Mouse (Mus musculus): ENCODE data around the gene Flcn. TPM values are rescaled to one million over a fixed set of nuclear protein-coding genes. Genes with fewer than 3 reads are reported as not detected.

Gene Flcn
- polyA plus RNA-seq, 1 experiment from 2014 or later: 41.7 TPM

- Histone ChIP-seq H3K4me1 (replicated peaks) (no peaks in the 10 kb centered on the region), H3K9ac (replicated peaks) (no peak overlapping the region), H3K27me3 (no peaks in the 10 kb centered on the region), H3K9me3 (no peaks in the 10 kb centered on the region), H3K4me3 (replicated peaks) (no peak overlapping the region), H3K4me2 (replicated peaks) (no peak overlapping the region), H3K27ac (no peak overlapping the region), H3K36me3 (peaks cover 92% of the 10 kb centered on the region)
- no peak for ATAC-seq
- 96% methylated on average over 9 of the region's 9 CpGs for WGBS
Measured at GRCm38 (mm10) chr11:59758191-59758985, 51.4 kb downstream of the Flcn start.

DNA sequence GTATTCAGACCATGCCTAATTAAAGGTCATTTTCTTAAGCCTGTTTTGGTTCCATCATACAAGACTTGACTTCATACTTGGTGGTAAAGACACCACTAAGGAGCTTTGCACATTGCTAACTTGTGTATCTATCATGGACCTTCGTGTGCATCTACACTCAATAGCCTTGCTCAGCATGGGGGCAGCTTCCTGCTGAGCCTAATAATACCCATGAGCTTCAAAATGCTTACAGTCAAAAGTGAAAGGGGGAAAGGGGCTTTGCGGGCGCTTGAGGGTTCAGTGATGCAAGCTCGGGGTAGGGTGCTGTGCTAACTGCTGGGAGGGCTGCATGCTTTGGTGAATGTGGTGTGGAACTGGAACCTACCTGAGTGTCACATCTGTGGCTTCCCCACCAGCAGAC, 53.5 kb downstream of the Flcn start:
- no peak overlapping the region for H3K27ac ChIP-seq
- no peaks in the 10 kb centered on the region for H3K4me1 ChIP-seq (replicated peaks)
- no peaks in the 10 kb centered on the region for H3K9me3 ChIP-seq
- no peak for ATAC-seq
- peaks cover 97% of the 10 kb centered on the region for H3K36me3 ChIP-seq
- H3K27me3 ChIP-seq: no peaks in the 10 kb centered on the region
- no peak overlapping the region for H3K4me2 ChIP-seq (replicated peaks)
- no peak overlapping the region for H3K4me3 ChIP-seq (replicated peaks)
- H3K9ac ChIP-seq (replicated peaks): no peak overlapping the region
- WGBS: 68% methylated on average over 4 of the region's 4 CpGs

GRCm38 (mm10) chr11:59754504-59754903, 55.3 kb downstream of the Flcn start:
- Histone ChIP-seq H3K9ac (replicated peaks) (no peak overlapping the region), H3K9me3 (no peaks in the 10 kb centered on the region), H3K36me3 (peaks cover 95% of the 10 kb centered on the region), H3K27ac (no peak overlapping the region), H3K4me2 (replicated peaks) (no peak overlapping the region), H3K4me3 (replicated peaks) (no peak overlapping the region), H3K27me3 (no peaks in the 10 kb centered on the region), H3K4me1 (replicated peaks) (no peaks in the 10 kb centered on the region)
- 95% methylated on average over 6 of the region's 6 CpGs for WGBS
- ATAC-seq: no peak

- 93% methylated on average over 3 of the region's 3 CpGs for WGBS
- H3K9ac ChIP-seq (replicated peaks): no peak overlapping the region
- no peak overlapping the region for H3K4me2 ChIP-seq (replicated peaks)
- H3K4me3 ChIP-seq (replicated peaks): no peak overlapping the region
- no peaks in the 10 kb centered on the region for H3K4me1 ChIP-seq (replicated peaks)
- no peaks in the 10 kb centered on the region for H3K27me3 ChIP-seq
- peaks cover 64% of the 10 kb centered on the region for H3K36me3 ChIP-seq
- H3K27ac ChIP-seq: no peak overlapping the region
- ATAC-seq: no peak
- no peaks in the 10 kb centered on the region for H3K9me3 ChIP-seq
Measured at GRCm38 (mm10) chr11:59749050-59749449, 60.8 kb downstream of the Flcn start.

DNA sequence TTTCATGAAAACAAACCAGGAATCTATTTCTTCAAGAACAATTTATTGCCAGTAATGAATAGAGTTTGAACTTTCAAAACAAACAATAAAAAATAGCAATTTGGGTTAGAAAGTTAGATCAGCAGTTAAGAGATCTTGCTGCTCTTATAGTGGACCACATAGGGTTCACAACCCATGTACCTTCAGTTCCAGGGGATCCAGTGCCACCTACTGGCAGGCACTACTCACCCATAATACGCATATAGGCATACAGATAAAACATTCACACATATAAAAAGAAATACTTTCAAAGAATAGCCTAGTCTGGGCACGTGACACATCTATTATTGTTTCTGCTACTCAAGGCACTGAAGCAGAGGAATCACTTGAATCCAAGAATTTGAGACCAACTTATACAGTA, 63.2 kb downstream of the Flcn start:
- Histone ChIP-seq H3K4me3 (replicated peaks) (no peak overlapping the region), H3K36me3 (peaks cover 65% of the 10 kb centered on the region), H3K27ac (no peak overlapping the region), H3K9me3 (no peaks in the 10 kb centered on the region), H3K4me1 (replicated peaks) (no peaks in the 10 kb centered on the region), H3K4me2 (replicated peaks) (no peak overlapping the region), H3K27me3 (no peaks in the 10 kb centered on the region), H3K9ac (replicated peaks) (no peak overlapping the region)
- ATAC-seq: no peak
- WGBS: 88% methylated on average over 2 of the region's 2 CpGs

GRCm38 (mm10) chr11:59745851-59746250, 64.0 kb downstream of the Flcn start:
- H3K36me3 ChIP-seq: peaks cover 65% of the 10 kb centered on the region
- ATAC-seq: no peak

DNA sequence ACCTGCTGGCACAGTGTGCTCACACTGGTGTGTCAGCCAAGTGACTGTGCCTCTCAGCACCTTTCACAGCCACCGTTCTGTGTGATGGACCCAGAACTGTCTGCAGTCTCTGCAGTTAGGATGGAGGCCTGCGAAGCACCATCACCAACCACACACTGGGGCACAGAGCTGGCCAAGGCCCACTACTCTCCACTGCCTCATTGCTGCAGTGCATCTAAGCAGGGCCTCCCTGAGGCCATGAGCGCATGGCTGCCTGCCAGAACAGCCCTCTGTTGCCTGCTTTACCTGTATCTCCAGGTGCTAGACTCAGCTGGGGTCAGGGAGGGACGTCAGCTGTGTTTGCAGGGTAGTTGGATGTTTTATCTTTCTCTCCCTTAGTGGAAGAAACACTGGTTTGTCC, 65.4 kb downstream of the Flcn start:
- no peak for ATAC-seq
- H3K9me3 ChIP-seq: no peaks in the 10 kb centered on the region
- no peak overlapping the region for H3K4me2 ChIP-seq (replicated peaks)
- no peak overlapping the region for H3K4me3 ChIP-seq (replicated peaks)
- no peaks in the 10 kb centered on the region for H3K4me1 ChIP-seq (replicated peaks)
- H3K9ac ChIP-seq (replicated peaks): no peak overlapping the region
- WGBS: 98% methylated on average over 4 of the region's 4 CpGs
- H3K27ac ChIP-seq: no peak overlapping the region
- no peaks in the 10 kb centered on the region for H3K27me3 ChIP-seq
- H3K36me3 ChIP-seq: peaks cover 67% of the 10 kb centered on the region

More at GRCm38 (mm10) chr11:59745851-59746250, 64.0 kb downstream of the Flcn start:
- no peaks in the 10 kb centered on the region for H3K27me3 ChIP-seq
- H3K4me3 ChIP-seq (replicated peaks): no peak overlapping the region
- H3K4me1 ChIP-seq (replicated peaks): no peaks in the 10 kb centered on the region
- 94% methylated on average over 5 of the region's 5 CpGs for WGBS
- H3K9me3 ChIP-seq: no peaks in the 10 kb centered on the region
- H3K4me2 ChIP-seq (replicated peaks): no peak overlapping the region
- no peak overlapping the region for H3K9ac ChIP-seq (replicated peaks)
- no peak overlapping the region for H3K27ac ChIP-seq

DNA sequence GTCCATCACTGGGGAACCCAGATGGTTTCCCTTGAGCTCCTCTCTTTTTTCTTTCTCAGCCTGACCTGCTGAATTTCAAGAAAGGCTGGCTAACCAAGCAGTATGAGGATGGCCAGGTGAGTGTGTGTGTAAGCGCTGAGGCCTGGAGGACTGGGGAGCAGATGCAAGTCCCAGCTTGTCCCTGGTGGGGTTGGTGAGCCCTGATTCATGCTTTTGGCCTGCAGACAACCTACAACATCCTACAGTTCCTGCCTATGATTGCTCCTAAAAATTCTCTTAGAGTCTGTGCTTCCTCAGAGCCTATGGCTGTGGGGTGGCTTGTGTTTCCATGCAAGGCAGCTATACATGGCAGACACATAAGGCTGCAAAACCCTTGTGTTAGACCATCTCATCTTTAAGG, 66.1 kb downstream of the Flcn start:
- ATAC-seq: no peak
- H3K9me3 ChIP-seq: no peaks in the 10 kb centered on the region
- peaks cover 67% of the 10 kb centered on the region for H3K36me3 ChIP-seq
- no peak overlapping the region for H3K4me2 ChIP-seq (replicated peaks)
- H3K27ac ChIP-seq: no peak overlapping the region
- whole genome bisulfite sequencing: 100% methylated on average over 1 of the region's 1 CpGs
- H3K4me3 ChIP-seq (replicated peaks): no peak overlapping the region
- no peak overlapping the region for H3K9ac ChIP-seq (replicated peaks)
- no peaks in the 10 kb centered on the region for H3K27me3 ChIP-seq
- no peaks in the 10 kb centered on the region for H3K4me1 ChIP-seq (replicated peaks)

DNA sequence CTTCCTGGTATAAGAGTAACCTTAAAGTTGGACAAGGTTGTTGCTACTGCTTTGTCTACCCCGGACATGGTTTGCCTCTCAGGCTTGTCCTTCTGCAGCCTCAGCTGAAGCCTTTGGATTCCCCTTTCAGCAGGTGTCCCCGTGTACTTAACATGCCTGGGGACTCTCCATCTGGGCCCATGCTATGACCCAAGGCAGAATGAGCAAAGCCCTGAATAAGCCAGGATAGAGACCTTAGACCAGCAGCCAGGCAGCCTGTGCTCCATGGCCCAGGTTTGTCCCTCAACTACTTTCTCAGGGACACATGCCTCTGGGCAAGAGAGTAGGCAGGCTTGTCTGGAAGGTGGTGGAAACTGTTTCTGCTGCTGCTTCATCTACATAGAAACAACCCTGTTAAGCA, 66.5 kb downstream of the Flcn start:
- ATAC-seq: no peak
- H3K9ac ChIP-seq (replicated peaks): no peak overlapping the region
- no peak overlapping the region for H3K27ac ChIP-seq
- no peaks in the 10 kb centered on the region for H3K4me1 ChIP-seq (replicated peaks)
- WGBS: 91% methylated on average over 2 of the region's 2 CpGs
- no peak overlapping the region for H3K4me3 ChIP-seq (replicated peaks)
- H3K4me2 ChIP-seq (replicated peaks): no peak overlapping the region
- peaks cover 67% of the 10 kb centered on the region for H3K36me3 ChIP-seq
- H3K27me3 ChIP-seq: no peaks in the 10 kb centered on the region
- no peaks in the 10 kb centered on the region for H3K9me3 ChIP-seq

- Histone ChIP-seq H3K9me3 (no peaks in the 10 kb centered on the region), H3K4me2 (replicated peaks) (no peak overlapping the region), H3K27ac (no peak overlapping the region), H3K36me3 (peaks cover 80% of the 10 kb centered on the region), H3K9ac (replicated peaks) (no peak overlapping the region), H3K27me3 (no peaks in the 10 kb centered on the region), H3K4me1 (replicated peaks) (no peaks in the 10 kb centered on the region), H3K4me3 (replicated peaks) (no peak overlapping the region)
- WGBS: 96% methylated on average over 5 of the region's 5 CpGs
- ATAC-seq: no peak
Measured at GRCm38 (mm10) chr11:59741915-59742314, 67.9 kb downstream of the Flcn start.

Other genes with a start within 250 kb of the Flcn start
- gene Olfr222, start 233.8 kb downstream of the Flcn start, polyA plus RNA-seq (2015; fragmentation: Nextera tagmentation; extraction: Ambion mirVana): not detected in 2 replicates
- gene Olfr223, start 216.7 kb downstream of the Flcn start, polyA plus RNA-seq (2015; fragmentation: Nextera tagmentation; extraction: Ambion mirVana): not detected in 2 replicates
- gene Mprip, start 148.7 kb downstream of the Flcn start, polyA plus RNA-seq (2015; fragmentation: Nextera tagmentation; extraction: Ambion mirVana): 37.1 and 39.3 TPM in 2 replicates
- 2.4 and 2.7 TPM in 2 replicates for gene Pld6, start 22.4 kb downstream of the Flcn start, polyA plus RNA-seq (2015; fragmentation: Nextera tagmentation; extraction: Ambion mirVana)
- gene Nt5m, start 29.4 kb upstream of the Flcn start, polyA plus RNA-seq (2015; fragmentation: Nextera tagmentation; extraction: Ambion mirVana): 58.6 and 60.5 TPM in 2 replicates
- 218 and 223 TPM in 2 replicates for gene Cops3, start 29.8 kb upstream of the Flcn start, polyA plus RNA-seq (2015; fragmentation: Nextera tagmentation; extraction: Ambion mirVana)
- gene Med9, start 138.2 kb upstream of the Flcn start, polyA plus RNA-seq (2015; fragmentation: Nextera tagmentation; extraction: Ambion mirVana): 34.1 and 34.9 TPM in 2 replicates
- gene Rasd1, start 154.9 kb upstream of the Flcn start, polyA plus RNA-seq (2015; fragmentation: Nextera tagmentation; extraction: Ambion mirVana): 0.72 and 1.3 TPM in 2 replicates
- gene Pemt, start 236.5 kb upstream of the Flcn start, polyA plus RNA-seq (2015; fragmentation: Nextera tagmentation; extraction: Ambion mirVana): 5.6 and 6.9 TPM in 2 replicates

All from midbrain, embryonic 13.5 days (tissue).